Mouse (Mus musculus): ENCODE measurements at regions not wholly inside any gene's neighbourhood (a gene's known extent, or its start where the extent isn't known, plus 50 kb on each side); places are given as distances from the start of the nearest gene placed in this dataset.

DNA sequence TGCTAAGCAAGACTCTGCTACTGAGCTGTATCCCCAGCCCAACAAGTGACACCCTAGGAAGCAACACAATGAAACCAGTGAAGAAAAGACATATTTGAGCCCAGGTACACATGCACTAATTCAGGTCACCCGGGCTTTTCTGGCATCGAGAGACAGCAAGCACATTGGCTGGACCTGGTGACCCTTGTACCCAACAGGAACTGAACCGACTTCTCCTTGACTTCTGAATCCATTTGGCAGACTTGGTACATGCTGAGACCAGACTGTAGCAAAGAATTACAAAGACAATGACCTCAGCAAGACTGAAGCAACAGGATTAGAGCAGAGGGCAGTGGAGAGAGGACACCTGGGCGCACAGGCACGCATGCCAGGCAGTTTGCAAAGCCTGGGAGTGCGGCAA, 79.1 kb downstream of the Sema4f start:
- H3K9ac ChIP-seq (replicated peaks; ENCODE audit: low read length) = no peak overlapping the region
- no peaks in the 10 kb centered on the region for H3K27me3 ChIP-seq (ENCODE audit: control insufficient read depth, insufficient read depth, low read length)
- H3K4me3 ChIP-seq (replicated peaks; ENCODE audit: low read depth, low read length) = no peak overlapping the region
- DNase-seq = no peak
- H3K36me3 ChIP-seq (ENCODE audit: control insufficient read depth, insufficient read depth, low read length) = no peaks in the 10 kb centered on the region
- 63% methylated on average over 6 of the region's 6 CpGs for WGBS
- no peaks in the 10 kb centered on the region for H3K9me3 ChIP-seq (ENCODE audit: control insufficient read depth, low read length)
- no peak overlapping the region for H3K27ac ChIP-seq (replicated peaks; ENCODE audit: low read depth, low read length)
- H3K4me1 ChIP-seq (ENCODE audit: control insufficient read depth, insufficient read depth, low read length) = no peaks in the 10 kb centered on the region
- no peak for ATAC-seq (ENCODE audit: low FRiP score, low TSS enrichment)
- H3K4me2 ChIP-seq (ENCODE audit: low read length) = no peak overlapping the region

DNA sequence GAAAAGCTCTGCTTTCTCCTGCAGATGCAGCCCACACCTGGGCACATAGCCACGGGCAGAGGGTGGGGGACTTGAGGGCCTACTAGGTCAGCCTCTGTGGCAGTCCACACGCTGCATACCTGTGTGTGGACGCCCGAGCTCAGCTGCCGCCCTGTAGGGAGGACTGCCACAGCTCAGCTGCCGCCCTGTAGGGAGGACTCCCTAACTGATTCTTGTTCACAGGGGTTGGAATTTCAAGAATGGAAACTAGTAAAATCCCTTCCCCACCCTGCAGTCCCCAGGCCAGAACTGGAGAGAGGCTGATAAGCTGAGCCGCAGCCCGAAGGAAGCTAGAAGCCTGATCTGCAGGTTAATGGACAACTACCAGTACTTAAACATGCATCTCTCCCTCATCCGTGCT, 82.0 kb upstream of the Hk2 start:
- DNase-seq (no peak), ATAC-seq (ENCODE audit: low FRiP score, low TSS enrichment) (no peak)
- no peaks in the 10 kb centered on the region for H3K36me3 ChIP-seq (ENCODE audit: control insufficient read depth, insufficient read depth, low read length)
- no peak overlapping the region for H3K4me3 ChIP-seq (replicated peaks; ENCODE audit: low read depth, low read length)
- no peaks in the 10 kb centered on the region for H3K4me1 ChIP-seq (ENCODE audit: control insufficient read depth, insufficient read depth, low read length)
- no peak overlapping the region for H3K4me2 ChIP-seq (ENCODE audit: low read length)
- no peaks in the 10 kb centered on the region for H3K27me3 ChIP-seq (ENCODE audit: control insufficient read depth, insufficient read depth, low read length)
- H3K9me3 ChIP-seq (ENCODE audit: control insufficient read depth, low read length) = no peaks in the 10 kb centered on the region
- H3K27ac ChIP-seq (replicated peaks; ENCODE audit: low read depth, low read length) = no peak overlapping the region
- no peak overlapping the region for H3K9ac ChIP-seq (replicated peaks; ENCODE audit: low read length)
- 84% methylated on average over 9 of the region's 9 CpGs for WGBS

DNA sequence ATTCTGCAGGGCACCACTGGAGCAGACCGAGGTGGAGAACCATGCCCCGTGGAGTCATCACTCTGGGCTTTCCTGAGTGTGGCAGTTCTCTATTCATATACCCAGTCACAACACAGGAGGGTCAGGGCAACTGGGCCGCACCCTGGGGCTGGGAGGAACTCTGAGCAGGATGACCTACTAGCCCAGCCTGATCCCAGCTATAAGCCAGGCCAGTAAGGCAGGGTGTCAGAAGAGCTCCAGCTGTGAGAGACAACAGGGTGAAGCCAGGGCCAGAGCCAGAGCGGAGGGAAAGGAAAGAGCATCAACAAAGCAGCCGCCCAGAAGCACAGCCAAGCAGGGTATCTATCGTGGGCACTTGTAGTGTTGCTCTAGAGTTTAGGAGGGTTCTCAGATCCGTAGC, 81.1 kb upstream of the Hk2 start:
- 73% methylated on average over 7 of the region's 7 CpGs for WGBS
- H3K4me1 ChIP-seq (ENCODE audit: control insufficient read depth, insufficient read depth, low read length) = no peaks in the 10 kb centered on the region
- no peaks in the 10 kb centered on the region for H3K36me3 ChIP-seq (ENCODE audit: control insufficient read depth, insufficient read depth, low read length)
- DNase-seq = no peak
- no peak overlapping the region for H3K4me2 ChIP-seq (ENCODE audit: low read length)
- no peak overlapping the region for H3K4me3 ChIP-seq (replicated peaks; ENCODE audit: low read depth, low read length)
- ATAC-seq (ENCODE audit: low FRiP score, low TSS enrichment) = no peak
- no peaks in the 10 kb centered on the region for H3K27me3 ChIP-seq (ENCODE audit: control insufficient read depth, insufficient read depth, low read length)
- H3K27ac ChIP-seq (replicated peaks; ENCODE audit: low read depth, low read length) = no peak overlapping the region
- no peak overlapping the region for H3K9ac ChIP-seq (replicated peaks; ENCODE audit: low read length)
- H3K9me3 ChIP-seq (ENCODE audit: control insufficient read depth, low read length) = no peaks in the 10 kb centered on the region

DNA sequence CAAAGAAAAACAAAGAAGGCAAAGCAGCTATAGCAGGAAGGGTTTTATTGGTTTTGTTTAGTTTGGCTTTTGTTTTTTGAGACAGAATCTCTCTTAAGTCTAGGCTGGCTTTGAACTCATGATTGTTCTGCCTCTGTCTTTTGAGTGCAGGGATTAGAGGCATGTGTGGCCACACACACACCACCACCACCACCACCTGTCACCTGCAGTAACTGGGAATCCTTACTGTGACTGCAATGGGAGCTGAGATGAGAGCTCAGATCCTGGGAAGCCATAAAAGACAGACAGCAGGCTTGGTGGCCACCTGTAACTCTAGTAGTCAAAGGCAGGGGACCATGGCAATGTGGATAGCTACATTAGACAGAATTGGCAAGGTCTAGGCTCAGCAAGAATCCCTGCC, 80.5 kb upstream of the Hk2 start:
- ATAC-seq (ENCODE audit: low FRiP score, low TSS enrichment) (no peak), DNase-seq (no peak)
- H3K27ac ChIP-seq (replicated peaks; ENCODE audit: low read depth, low read length) = no peak overlapping the region
- H3K36me3 ChIP-seq (ENCODE audit: control insufficient read depth, insufficient read depth, low read length) = no peaks in the 10 kb centered on the region
- H3K9me3 ChIP-seq (ENCODE audit: control insufficient read depth, low read length) = no peaks in the 10 kb centered on the region
- H3K4me3 ChIP-seq (replicated peaks; ENCODE audit: low read depth, low read length) = no peak overlapping the region
- no peak overlapping the region for H3K9ac ChIP-seq (replicated peaks; ENCODE audit: low read length)
- H3K27me3 ChIP-seq (ENCODE audit: control insufficient read depth, insufficient read depth, low read length) = no peaks in the 10 kb centered on the region
- no peak overlapping the region for H3K4me2 ChIP-seq (ENCODE audit: low read length)
- H3K4me1 ChIP-seq (ENCODE audit: control insufficient read depth, insufficient read depth, low read length) = no peaks in the 10 kb centered on the region

DNA sequence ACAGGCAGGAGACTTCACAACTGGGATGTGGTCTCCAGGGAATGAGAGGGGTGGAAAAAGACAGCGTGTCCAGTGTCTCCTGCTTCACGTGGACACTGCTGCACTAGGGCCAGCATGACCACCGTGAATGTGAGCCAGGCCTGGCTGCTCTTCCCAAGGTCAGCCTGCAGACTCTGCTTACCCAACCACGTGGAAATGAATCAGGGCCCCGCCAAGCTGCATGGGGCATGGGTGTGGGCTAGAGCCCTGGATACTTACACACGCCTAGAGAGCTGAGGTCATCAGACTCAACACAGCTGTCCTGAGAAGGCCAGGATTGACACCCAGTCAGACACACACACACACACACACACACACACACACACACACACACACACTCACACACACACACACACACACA, 80.1 kb upstream of the Hk2 start:
- Histone ChIP-seq H3K4me1 (ENCODE audit: control insufficient read depth, insufficient read depth, low read length) (no peaks in the 10 kb centered on the region), H3K27ac (replicated peaks; ENCODE audit: low read depth, low read length) (no peak overlapping the region), H3K36me3 (ENCODE audit: control insufficient read depth, insufficient read depth, low read length) (no peaks in the 10 kb centered on the region), H3K9ac (replicated peaks; ENCODE audit: low read length) (no peak overlapping the region), H3K4me2 (ENCODE audit: low read length) (no peak overlapping the region), H3K27me3 (ENCODE audit: control insufficient read depth, insufficient read depth, low read length) (no peaks in the 10 kb centered on the region), H3K9me3 (ENCODE audit: control insufficient read depth, low read length) (no peaks in the 10 kb centered on the region), H3K4me3 (replicated peaks; ENCODE audit: low read depth, low read length) (no peak overlapping the region)
- 74% methylated on average over 6 of the region's 6 CpGs for WGBS
- DNase-seq (no peak), ATAC-seq (ENCODE audit: low FRiP score, low TSS enrichment) (no peak)

DNA sequence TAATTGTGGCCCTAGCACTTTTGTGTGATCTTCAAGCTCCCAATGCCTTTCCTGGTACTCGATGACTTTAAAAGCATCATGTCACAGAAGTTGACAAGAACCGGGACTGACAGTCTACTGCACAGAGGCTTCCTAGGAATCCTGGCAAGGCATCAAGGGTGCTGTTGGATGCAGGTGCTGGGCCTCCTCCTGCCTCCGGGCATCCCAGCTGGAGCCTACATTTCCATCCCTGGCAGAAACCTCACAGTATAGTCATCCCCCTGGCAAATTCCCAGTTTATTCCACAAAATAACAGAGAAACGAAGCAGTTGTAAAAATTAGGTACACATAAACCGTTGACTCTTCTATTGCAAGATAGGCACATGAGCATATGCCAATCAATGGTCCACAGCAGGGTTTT, 78.8 kb upstream of the Hk2 start:
- H3K9me3 ChIP-seq (ENCODE audit: control insufficient read depth, low read length) = no peaks in the 10 kb centered on the region
- no peak overlapping the region for H3K27ac ChIP-seq (replicated peaks; ENCODE audit: low read depth, low read length)
- no peaks in the 10 kb centered on the region for H3K27me3 ChIP-seq (ENCODE audit: control insufficient read depth, insufficient read depth, low read length)
- no peaks in the 10 kb centered on the region for H3K4me1 ChIP-seq (ENCODE audit: control insufficient read depth, insufficient read depth, low read length)
- WGBS = 83% methylated on average over 5 of the region's 5 CpGs
- H3K9ac ChIP-seq (replicated peaks; ENCODE audit: low read length) = no peak overlapping the region
- H3K4me3 ChIP-seq (replicated peaks; ENCODE audit: low read depth, low read length) = no peak overlapping the region
- ATAC-seq (ENCODE audit: low FRiP score, low TSS enrichment) = no peak
- DNase-seq = peak; percentile 12
- H3K4me2 ChIP-seq (ENCODE audit: low read length) = no peak overlapping the region
- H3K36me3 ChIP-seq (ENCODE audit: control insufficient read depth, insufficient read depth, low read length) = no peaks in the 10 kb centered on the region

DNA sequence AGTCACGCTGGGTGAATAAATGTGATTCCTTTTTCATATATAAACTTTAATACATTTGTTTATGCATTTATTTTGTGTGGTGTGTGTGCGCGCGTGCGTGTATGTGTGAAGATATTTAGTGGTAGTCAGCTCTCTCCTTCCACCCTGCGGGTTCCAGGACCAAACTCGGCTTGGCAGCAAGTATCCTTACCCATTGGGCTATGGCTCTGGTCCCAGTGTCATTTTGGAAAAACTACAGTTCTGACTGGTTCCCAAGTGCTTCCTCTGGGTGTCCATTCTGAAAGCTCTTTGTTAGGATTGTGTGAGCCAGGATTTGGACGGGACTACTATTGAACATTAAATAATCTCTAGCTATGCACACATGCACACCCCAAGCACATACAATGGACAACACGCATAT, 76.3 kb upstream of the Hk2 start:
- Histone ChIP-seq H3K36me3 (ENCODE audit: control insufficient read depth, insufficient read depth, low read length) (no peaks in the 10 kb centered on the region), H3K9ac (replicated peaks; ENCODE audit: low read length) (no peak overlapping the region), H3K9me3 (ENCODE audit: control insufficient read depth, low read length) (no peaks in the 10 kb centered on the region), H3K4me1 (ENCODE audit: control insufficient read depth, insufficient read depth, low read length) (no peaks in the 10 kb centered on the region), H3K27ac (replicated peaks; ENCODE audit: low read depth, low read length) (no peak overlapping the region), H3K27me3 (ENCODE audit: control insufficient read depth, insufficient read depth, low read length) (no peaks in the 10 kb centered on the region), H3K4me2 (ENCODE audit: low read length) (no peak overlapping the region), H3K4me3 (replicated peaks; ENCODE audit: low read depth, low read length) (no peak overlapping the region)
- no peak for ATAC-seq (ENCODE audit: low FRiP score, low TSS enrichment)
- no peak for DNase-seq
- WGBS = 94% methylated on average over 9 of the region's 9 CpGs

DNA sequence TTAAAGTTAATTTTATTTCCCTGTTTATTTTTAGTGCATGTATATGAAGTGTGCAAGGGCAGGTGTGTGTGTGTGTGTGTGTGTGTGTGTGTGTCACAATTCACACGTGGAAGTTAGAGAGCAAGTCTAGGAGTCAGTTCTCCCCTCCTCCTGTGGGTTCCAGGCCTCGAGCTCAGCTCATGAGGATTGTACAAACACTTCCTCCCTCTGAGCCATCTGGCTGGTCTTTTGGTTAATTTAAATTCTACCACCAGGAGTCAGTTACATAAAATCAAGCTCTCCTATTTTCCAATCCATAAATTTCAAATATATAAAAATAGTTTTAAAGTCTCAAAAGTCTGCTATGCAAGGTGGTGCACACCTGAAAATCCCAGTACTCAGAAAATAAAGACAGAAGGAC, 73.3 kb upstream of the Hk2 start:
- no peaks in the 10 kb centered on the region for H3K27me3 ChIP-seq (ENCODE audit: control insufficient read depth, insufficient read depth, low read length)
- WGBS = 68% methylated on average over 2 of the region's 2 CpGs
- H3K4me3 ChIP-seq (replicated peaks; ENCODE audit: low read depth, low read length) = no peak overlapping the region
- no peaks in the 10 kb centered on the region for H3K9me3 ChIP-seq (ENCODE audit: control insufficient read depth, low read length)
- DNase-seq (no peak), ATAC-seq (ENCODE audit: low FRiP score, low TSS enrichment) (no peak)
- no peaks in the 10 kb centered on the region for H3K36me3 ChIP-seq (ENCODE audit: control insufficient read depth, insufficient read depth, low read length)
- H3K9ac ChIP-seq (replicated peaks; ENCODE audit: low read length) = no peak overlapping the region
- no peak overlapping the region for H3K4me2 ChIP-seq (ENCODE audit: low read length)
- no peaks in the 10 kb centered on the region for H3K4me1 ChIP-seq (ENCODE audit: control insufficient read depth, insufficient read depth, low read length)
- no peak overlapping the region for H3K27ac ChIP-seq (replicated peaks; ENCODE audit: low read depth, low read length)

DNA sequence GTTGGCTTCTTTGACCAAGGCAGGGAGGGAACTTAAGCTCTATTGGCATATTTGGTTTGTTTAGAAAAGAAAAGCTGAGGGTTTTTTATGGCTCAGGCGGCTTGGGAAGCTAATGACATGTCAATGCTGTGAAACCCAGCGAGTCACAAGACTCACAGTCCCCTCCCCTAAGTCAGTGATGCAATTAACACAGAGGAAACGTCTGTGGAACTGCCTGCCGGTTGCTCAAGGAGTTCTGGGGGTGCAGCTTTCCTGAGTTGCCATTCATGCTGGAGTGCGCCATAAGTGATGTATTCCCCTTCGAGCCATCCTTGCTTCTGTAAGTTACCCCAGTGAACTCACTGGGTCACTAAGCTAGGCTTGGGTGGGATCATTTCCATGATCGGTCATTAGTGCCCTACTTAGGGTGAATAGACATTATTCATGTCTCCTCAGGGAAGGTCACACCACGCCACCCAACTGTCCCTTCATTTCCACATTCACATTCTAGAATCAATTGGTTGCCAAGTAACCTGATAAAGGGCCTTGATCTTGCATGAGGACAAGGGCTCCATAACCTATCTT, 72.4 kb upstream of the Hk2 start:
- H3K27me3 ChIP-seq (ENCODE audit: control insufficient read depth, insufficient read depth, low read length) = no peaks in the 10 kb centered on the region
- H3K9me3 ChIP-seq (ENCODE audit: control insufficient read depth, low read length) = no peaks in the 10 kb centered on the region
- H3K4me3 ChIP-seq (replicated peaks; ENCODE audit: low read depth, low read length) = no peak overlapping the region
- no peaks in the 10 kb centered on the region for H3K4me1 ChIP-seq (ENCODE audit: control insufficient read depth, insufficient read depth, low read length)
- no peak overlapping the region for H3K4me2 ChIP-seq (ENCODE audit: low read length)
- H3K9ac ChIP-seq (replicated peaks; ENCODE audit: low read length) = no peak overlapping the region
- H3K27ac ChIP-seq (replicated peaks; ENCODE audit: low read depth, low read length) = no peak overlapping the region
- no peaks in the 10 kb centered on the region for H3K36me3 ChIP-seq (ENCODE audit: control insufficient read depth, insufficient read depth, low read length)
- no peak for DNase-seq
- no peak for ATAC-seq (ENCODE audit: low FRiP score, low TSS enrichment)
- WGBS = 78% methylated on average over 8 of the region's 8 CpGs

All from midbrain, embryonic 14.5 days (tissue).